Mouse (Mus musculus): ENCODE measurements around the gene Akap8. TPM values are rescaled to one million over a fixed set of nuclear protein-coding genes. Genes with fewer than 3 reads are reported as not detected.

Gene Akap8
- polyA plus RNA-seq (2015; fragmentation: Nextera tagmentation; extraction: Ambion mirVana), result 30.3 and 32.9 TPM in 2 replicates

DNA sequence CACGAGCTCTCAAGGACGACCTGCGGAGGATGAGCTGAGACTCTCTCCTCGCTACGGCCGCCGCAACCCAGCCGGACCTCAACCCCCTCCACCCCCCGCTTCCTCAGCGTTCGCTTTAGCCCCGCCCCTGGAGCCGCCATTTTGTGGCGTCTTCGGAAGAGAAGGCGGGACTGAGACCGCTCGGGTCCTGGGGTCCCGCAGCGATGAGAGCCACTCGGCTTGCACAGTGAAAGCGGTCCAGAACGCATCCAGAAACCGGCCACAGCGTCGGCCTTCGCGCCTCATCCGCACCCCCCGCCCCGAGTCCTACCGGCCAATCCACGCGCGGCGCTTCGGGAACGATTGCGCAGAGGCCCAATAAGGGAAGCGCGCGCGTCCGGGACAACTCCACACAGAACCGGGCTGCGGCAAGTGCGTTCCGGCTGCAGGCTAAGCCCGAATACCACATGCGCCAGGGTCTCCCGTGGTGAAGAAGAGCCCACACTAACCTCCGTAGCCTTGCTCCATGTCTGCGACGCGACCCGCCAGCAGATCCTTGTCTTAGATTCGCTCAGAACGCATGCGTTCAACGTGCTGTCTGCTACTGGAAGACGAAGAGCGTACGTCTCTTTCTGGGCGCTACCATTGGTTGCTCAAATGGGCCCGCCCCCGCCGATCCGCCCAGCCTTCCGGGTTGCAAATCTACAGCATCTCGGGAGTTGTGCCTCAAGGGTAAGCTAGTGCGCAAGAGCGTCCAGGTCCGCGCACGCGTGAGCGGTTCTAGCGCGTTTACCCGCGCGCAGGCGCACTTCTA is at the start of gene Akap8:
Akap8 (minus strand) TSS at position 642 of the 793 bp plus-strand sequence.

DNA sequence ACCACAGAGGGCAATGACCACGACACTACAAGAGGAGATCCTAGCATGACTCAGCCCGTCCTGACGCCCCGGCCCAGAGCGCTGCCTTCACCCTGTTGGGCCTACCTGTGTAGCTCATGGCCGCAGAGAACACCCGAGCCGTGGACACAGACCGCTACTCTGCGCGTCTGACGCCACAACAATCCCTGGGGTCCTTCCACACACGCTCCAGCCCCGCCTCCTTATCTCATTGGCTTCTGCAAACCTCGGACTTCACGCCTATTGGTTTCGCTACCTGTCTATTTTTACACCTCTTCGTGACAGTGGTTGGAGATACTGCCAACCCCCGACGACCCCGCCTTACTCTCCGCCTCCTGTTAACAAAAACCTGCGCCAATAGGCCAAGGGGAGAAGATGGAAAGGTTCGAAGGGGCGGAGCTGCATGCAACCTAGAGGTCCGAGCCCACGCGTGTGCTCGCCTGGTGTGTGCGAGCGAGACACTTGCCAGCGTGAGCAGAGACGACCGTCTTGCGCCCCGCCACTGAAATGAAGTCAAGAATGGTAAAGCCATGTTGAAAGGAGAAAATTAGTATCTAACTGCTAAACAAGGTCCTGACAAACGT is 29.4 kb upstream of the Akap8 start, which contains the start of gene Akap8l:
Akap8l (minus strand) TSS at position 226 of the 602 bp plus-strand sequence.

DNA sequence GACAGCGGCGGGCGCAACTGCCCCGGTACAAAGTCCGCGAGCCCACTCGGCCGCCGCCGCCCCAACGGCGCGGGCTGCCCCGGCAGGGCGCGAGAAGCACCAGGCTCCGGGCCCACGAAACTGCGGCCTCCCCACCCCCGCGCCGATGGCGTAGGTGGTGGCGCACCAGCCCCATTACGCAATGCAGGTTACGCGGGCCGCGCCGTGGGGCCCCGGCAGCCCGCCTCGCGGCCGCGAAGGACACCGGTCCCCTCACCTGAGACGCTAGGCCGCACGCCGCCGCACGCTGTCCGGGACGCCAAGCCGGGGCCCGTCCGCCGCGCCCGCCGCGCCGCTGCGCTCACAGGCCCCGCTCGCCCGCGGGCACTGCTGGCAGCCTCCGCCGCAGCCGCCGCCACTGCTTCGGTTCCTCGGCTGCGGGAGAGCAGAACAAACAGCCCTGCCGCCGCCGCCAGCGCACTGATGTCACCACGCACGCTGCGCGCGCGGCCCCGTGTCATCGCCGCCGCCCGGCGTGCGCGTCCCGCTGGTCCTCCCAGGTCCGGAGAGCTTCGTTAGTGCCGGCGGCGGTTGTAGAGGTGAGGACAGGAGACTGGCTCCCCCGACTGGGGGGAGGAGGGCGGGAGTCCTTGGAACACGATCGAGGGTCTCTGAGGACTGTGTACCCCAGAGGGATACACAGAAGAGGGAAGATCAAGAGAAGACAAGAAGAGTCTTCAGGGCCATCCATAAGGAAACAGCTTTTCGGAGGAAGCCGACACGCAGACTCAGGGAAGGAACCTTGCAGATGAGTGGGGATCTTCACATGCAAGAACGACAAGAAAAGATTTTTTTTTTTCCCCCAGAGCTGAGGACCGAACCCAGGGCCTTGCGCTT is 36.5 kb downstream of the Akap8 start, which contains the start of gene Brd4:
Brd4 (minus strand) TSS at position 461 of the 876 bp plus-strand sequence.

Other genes starting within 250 kb of the Akap8 start
- gene Notch3, start 154.4 kb downstream of the Akap8 start, polyA plus RNA-seq (2015; fragmentation: Nextera tagmentation; extraction: Ambion mirVana), result 7.7 and 7.9 TPM in 2 replicates
- 0.10 and 0.97 TPM in 2 replicates for gene Ephx3, start 131.7 kb downstream of the Akap8 start, polyA plus RNA-seq (2015; fragmentation: Nextera tagmentation; extraction: Ambion mirVana)
- gene Brd4, start 36.5 kb downstream of the Akap8 start, polyA plus RNA-seq (2015; fragmentation: Nextera tagmentation; extraction: Ambion mirVana), result 37.3 and 37.6 TPM in 2 replicates
- gene Akap8l, start 29.4 kb upstream of the Akap8 start, polyA plus RNA-seq (2015; fragmentation: Nextera tagmentation; extraction: Ambion mirVana), result 39.4 and 46.3 TPM in 2 replicates
- gene Wiz, start 68.2 kb upstream of the Akap8 start, polyA plus RNA-seq (2015; fragmentation: Nextera tagmentation; extraction: Ambion mirVana), result 6.5 and 7.0 TPM in 2 replicates
- gene Rasal3, start 82.3 kb upstream of the Akap8 start, polyA plus RNA-seq (2015; fragmentation: Nextera tagmentation; extraction: Ambion mirVana), result 0.69 and 1.5 TPM in 2 replicates
- 0.09 TPM in 1 of 2 replicates, not detected in the other for gene Pglyrp2, start 102.9 kb upstream of the Akap8 start, polyA plus RNA-seq (2015; fragmentation: Nextera tagmentation; extraction: Ambion mirVana)
- 1.1 TPM in 1 of 2 replicates, not detected in the other for gene Cyp4f39, start 131.5 kb upstream of the Akap8 start, polyA plus RNA-seq (2015; fragmentation: Nextera tagmentation; extraction: Ambion mirVana)
- gene Cyp4f17, start 184.8 kb upstream of the Akap8 start, polyA plus RNA-seq (2015; fragmentation: Nextera tagmentation; extraction: Ambion mirVana), result 2.3 and 2.9 TPM in 2 replicates
- 5.8 and 8.0 TPM in 2 replicates for gene Cyp4f16, start 215.3 kb upstream of the Akap8 start, polyA plus RNA-seq (2015; fragmentation: Nextera tagmentation; extraction: Ambion mirVana)